Mouse (Mus musculus): ENCODE data around the gene Mark2. TPM values are rescaled to one million over a fixed set of nuclear protein-coding genes. Genes with fewer than 3 reads are reported as not detected.
"Not testable (repeated sequence)": the region's sequence is repeated elsewhere in the genome, so short reads cannot be mapped to it uniquely, and the experiment has no call there.

Gene Mark2
- polyA plus RNA-seq (2015; fragmentation: Nextera tagmentation; extraction: Ambion mirVana): 38.2 and 44.3 TPM in 2 replicates

GRCm38 (mm10) chr19:7341512-7342397, at the start of gene Mark2:
Gene Mark2 (minus strand): TSS chr19:7341860.
- Histone ChIP-seq H3K4me1 (peaks cover 39% of the 10 kb centered on the region), H3K4me2 (replicated peaks) (peak within 1 kb of the TSS; percentile 96), H3K9ac (peak within 1 kb of the TSS; percentile 98), H3K36me3 (0 out of 2 replicates have a peak, but pooled peaks cover 4% of the 10 kb centered on the region), H3K9me3 (no peaks in the 10 kb centered on the region), H3K4me3 (peak within 1 kb of the TSS; percentile 94), H3K27ac (peak within 1 kb of the TSS; percentile 83), H3K27me3 (no peaks in the 10 kb centered on the region)
- 2% methylated on average over 60 of the region's 63 CpGs for WGBS
- peak; percentile 97 for ATAC-seq (ENCODE audit: low FRiP score, low read depth)

DNA sequence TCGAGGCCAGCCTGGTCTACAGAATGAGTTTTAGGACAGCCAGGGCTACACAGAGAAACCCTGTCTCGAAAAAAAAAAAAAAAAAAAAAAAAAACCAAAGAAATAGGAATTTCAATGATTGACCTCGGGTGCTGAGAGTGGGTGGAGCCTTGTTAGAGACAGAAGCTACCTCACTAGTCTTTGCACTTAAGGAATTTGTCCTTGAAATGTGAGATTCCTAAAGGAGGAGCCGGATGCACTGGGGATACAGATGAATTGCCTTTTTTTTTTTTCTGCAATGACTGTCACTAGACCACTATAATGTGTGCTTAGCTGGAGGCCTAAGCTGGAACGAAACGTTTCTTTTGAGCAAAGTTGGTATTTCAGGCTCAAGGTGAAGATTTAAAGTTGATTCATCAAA, 46.8 kb upstream of the Mark2 start:
- ATAC-seq (ENCODE audit: low FRiP score, low read depth): no peak
- Histone ChIP-seq H3K36me3 (peaks cover 12% of the 10 kb centered on the region), H3K9ac (no peak overlapping the region), H3K4me1 (peaks cover 8% of the 10 kb centered on the region), H3K27me3 (no peaks in the 10 kb centered on the region), H3K9me3 (peaks cover 22% of the 10 kb centered on the region), H3K4me3 (no peak overlapping the region), H3K27ac (no peak overlapping the region), H3K4me2 (replicated peaks) (no peak overlapping the region)
- 83% methylated on average over 6 of the region's 6 CpGs for WGBS

DNA sequence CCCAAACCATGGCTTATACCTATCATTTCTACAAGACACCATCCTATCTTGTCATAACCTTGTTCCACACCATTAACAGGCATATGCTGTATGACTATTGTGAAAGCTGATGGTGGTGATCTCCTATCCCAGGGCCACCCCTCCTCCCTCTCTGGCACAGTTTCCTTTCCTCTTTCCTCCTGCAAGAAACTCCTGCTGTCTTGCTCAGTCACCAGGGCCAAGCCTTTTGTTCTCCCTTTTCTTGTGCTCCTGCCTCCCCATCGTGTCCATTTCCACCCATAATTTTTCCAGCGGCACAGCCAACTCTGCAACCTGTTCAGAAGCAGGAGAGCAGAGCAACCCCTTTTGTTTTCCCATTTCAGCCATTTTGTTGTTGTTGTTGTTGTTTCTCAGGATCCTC, 44.4 kb upstream of the Mark2 start:
- H3K27me3 ChIP-seq: no peaks in the 10 kb centered on the region
- H3K9ac ChIP-seq: no peak overlapping the region
- H3K36me3 ChIP-seq: peaks cover 10% of the 10 kb centered on the region
- peaks cover 19% of the 10 kb centered on the region for H3K9me3 ChIP-seq
- ATAC-seq (ENCODE audit: low FRiP score, low read depth): no peak
- H3K4me3 ChIP-seq: no peak overlapping the region
- peaks cover 18% of the 10 kb centered on the region for H3K4me1 ChIP-seq
- H3K4me2 ChIP-seq (replicated peaks): no peak overlapping the region
- WGBS: 75% methylated on average over 2 of the region's 2 CpGs
- no peak overlapping the region for H3K27ac ChIP-seq

DNA sequence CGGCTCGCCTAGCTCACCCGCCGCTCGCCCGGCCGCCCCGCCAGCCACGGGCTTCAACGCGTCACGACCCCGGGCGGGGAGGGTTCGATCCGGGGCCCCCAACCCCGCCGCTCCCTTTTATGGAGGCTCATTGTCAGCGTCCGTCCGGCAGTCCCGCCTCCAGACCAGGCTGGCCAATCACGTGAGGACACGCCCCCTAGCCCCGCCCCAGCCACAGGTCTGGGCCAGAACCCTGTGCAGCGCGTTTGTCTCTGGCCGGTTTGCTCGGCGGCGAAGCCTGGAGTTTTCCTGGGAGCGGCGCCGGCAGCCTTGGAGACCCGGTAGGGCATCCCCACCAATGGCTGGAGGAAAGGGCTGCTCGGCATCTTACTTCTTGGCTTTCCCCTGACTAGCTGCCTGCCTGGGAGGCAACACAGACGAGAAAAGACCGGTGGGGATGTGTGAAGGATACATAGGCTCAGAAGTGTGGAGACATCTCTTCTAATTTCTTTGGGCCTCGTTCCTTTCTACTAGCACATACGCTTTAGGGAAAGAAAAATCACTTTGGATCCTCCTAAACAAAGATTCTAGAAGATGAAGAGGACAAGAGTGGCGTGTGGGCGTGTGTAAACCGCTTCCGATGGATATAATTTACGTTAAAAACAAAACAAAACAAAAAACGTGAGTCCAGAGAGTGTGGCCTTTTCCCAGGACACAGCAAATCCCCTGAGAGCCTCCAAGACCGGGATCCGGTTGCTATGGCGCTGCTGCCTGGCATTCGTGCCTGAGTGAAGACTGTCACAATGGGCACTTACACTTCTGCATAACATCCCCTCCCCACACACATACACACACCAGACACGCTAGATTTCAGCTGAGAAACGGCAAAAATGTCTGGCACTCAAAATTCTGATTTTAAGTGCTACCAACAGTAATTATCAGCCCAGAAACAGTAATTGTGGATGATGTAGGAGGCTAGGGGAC, 41.5 kb upstream of the Mark2 start, which contains the start of gene Spindoc:
Gene Spindoc, minus strand, starts transcription at position 92 of the 963 bp plus-strand sequence.
- peak within 1 kb of the TSS; percentile 66 for H3K4me2 ChIP-seq (replicated peaks)
- H3K27ac ChIP-seq: peak within 1 kb of the TSS; percentile 85
- peak; percentile 98 for ATAC-seq (ENCODE audit: low FRiP score, low read depth)
- WGBS: 1% methylated on average over 44 of the region's 52 CpGs
- peaks cover 12% of the 10 kb centered on the region; the same call in 1 of the 2 replicates for H3K9me3 ChIP-seq
- H3K36me3 ChIP-seq: peaks cover 20% of the 10 kb centered on the region
- peak within 1 kb of the TSS; percentile 80 for H3K4me3 ChIP-seq
- H3K9ac ChIP-seq: peak within 1 kb of the TSS; percentile 86
- H3K4me1 ChIP-seq: peaks cover 26% of the 10 kb centered on the region
- no peaks in the 10 kb centered on the region for H3K27me3 ChIP-seq

- WGBS: under 1% methylated on average over 57 of the region's 60 CpGs
- Histone ChIP-seq H3K27ac (peak overlapping the region; percentile 85), H3K4me3 (peak overlapping the region; percentile 80), H3K9me3 (peaks cover 7% of the 10 kb centered on the region; the same call in 1 of the 2 replicates), H3K9ac (peak overlapping the region; percentile 86), H3K36me3 (peaks cover 23% of the 10 kb centered on the region), H3K27me3 (no peaks in the 10 kb centered on the region), H3K4me2 (replicated peaks) (peak overlapping the region; percentile 66), H3K4me1 (peaks cover 26% of the 10 kb centered on the region)
- peak; percentile 58 for ATAC-seq (ENCODE audit: low FRiP score, low read depth)
These were observed 40.7 kb upstream of the Mark2 start for GRCm38 (mm10) chr19:7382248-7382902.

- peak overlapping the region; percentile 66 for H3K4me2 ChIP-seq (replicated peaks)
- H3K9ac ChIP-seq: peak overlapping the region; percentile 86
- peak overlapping the region; percentile 80 for H3K4me3 ChIP-seq
- H3K27me3 ChIP-seq: no peaks in the 10 kb centered on the region
- ATAC-seq (ENCODE audit: low FRiP score, low read depth): no peak
- peaks cover 7% of the 10 kb centered on the region; the same call in 1 of the 2 replicates for H3K9me3 ChIP-seq
- 2% methylated on average over 8 of the region's 8 CpGs for WGBS
- H3K36me3 ChIP-seq: peaks cover 23% of the 10 kb centered on the region
- H3K27ac ChIP-seq: peak overlapping the region; percentile 85
- H3K4me1 ChIP-seq: peaks cover 26% of the 10 kb centered on the region
These were observed 40.2 kb upstream of the Mark2 start for GRCm38 (mm10) chr19:7381906-7382247.

- 78% methylated on average over 2 of the region's 2 CpGs for WGBS
- no peak overlapping the region for H3K4me2 ChIP-seq (replicated peaks)
- ATAC-seq (ENCODE audit: low FRiP score, low read depth): no peak
- no peak overlapping the region for H3K4me3 ChIP-seq
- peaks cover 51% of the 10 kb centered on the region for H3K36me3 ChIP-seq
- H3K9me3 ChIP-seq: no peaks in the 10 kb centered on the region
- no peak overlapping the region for H3K9ac ChIP-seq
- H3K27ac ChIP-seq: no peak overlapping the region
- no peaks in the 10 kb centered on the region for H3K27me3 ChIP-seq
- H3K4me1 ChIP-seq: peaks cover 16% of the 10 kb centered on the region
These were observed 36.0 kb upstream of the Mark2 start for GRCm38 (mm10) chr19:7377639-7378038.

DNA sequence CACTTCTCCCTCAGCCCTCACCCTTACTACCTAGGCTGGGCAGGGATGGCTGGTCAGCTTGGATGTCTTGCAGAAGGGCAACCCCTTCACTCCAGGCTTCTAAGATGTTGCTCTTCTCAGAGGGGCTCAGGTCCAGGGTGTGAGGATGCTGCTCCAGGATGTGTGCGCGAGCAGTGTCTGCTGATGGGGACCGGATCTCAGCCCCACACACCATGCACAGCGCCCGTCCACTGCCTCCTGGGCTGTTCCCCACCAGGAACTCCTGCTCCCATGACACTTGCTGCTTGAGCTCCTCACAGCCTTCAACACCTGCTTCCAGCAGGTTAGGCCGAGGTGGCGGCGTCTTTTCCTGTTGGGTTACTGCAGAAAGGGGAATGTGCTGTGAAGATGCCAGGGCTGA, 32.8 kb upstream of the Mark2 start:
- WGBS: 95% methylated on average over 8 of the region's 8 CpGs
- no peaks in the 10 kb centered on the region for H3K9me3 ChIP-seq
- no peak overlapping the region for H3K9ac ChIP-seq
- peaks cover 75% of the 10 kb centered on the region for H3K36me3 ChIP-seq
- H3K4me3 ChIP-seq: no peak overlapping the region
- no peak for ATAC-seq (ENCODE audit: low FRiP score, low read depth)
- H3K27ac ChIP-seq: no peak overlapping the region
- no peaks in the 10 kb centered on the region for H3K27me3 ChIP-seq
- no peaks in the 10 kb centered on the region for H3K4me1 ChIP-seq
- H3K4me2 ChIP-seq (replicated peaks): no peak overlapping the region

GRCm38 (mm10) chr19:7369469-7369868, 27.8 kb upstream of the Mark2 start:
- not testable (repeated sequence) for H3K9me3 ChIP-seq; H3K27me3 ChIP-seq; H3K4me2 ChIP-seq (replicated peaks); H3K4me3 ChIP-seq; H3K4me1 ChIP-seq; ATAC-seq (ENCODE audit: low FRiP score, low read depth); H3K27ac ChIP-seq; H3K9ac ChIP-seq
- H3K36me3 ChIP-seq: peaks cover 83% of the 10 kb centered on the region
- 87% methylated on average over 4 of the region's 4 CpGs for WGBS

DNA sequence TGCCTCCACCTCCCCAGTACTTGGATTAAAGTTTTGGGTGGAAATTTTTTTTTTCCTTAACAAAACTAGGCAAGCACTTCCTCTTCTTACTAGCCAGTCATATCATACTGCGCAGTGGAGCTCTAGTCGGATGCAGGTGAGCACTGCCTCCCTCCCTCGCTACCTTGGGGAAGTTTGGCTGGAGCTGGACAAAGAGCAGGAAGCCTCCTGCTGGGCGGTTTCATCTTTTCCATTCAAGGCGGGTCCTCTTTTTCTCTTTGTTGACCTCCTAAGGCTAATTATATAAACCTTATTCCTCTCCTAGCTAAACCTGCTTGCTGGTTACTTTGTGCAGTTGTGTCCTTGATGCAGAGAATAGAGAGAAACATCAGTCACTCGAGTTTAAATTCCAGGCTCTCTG, 12.0 kb upstream of the Mark2 start:
- no peak overlapping the region for H3K27ac ChIP-seq
- H3K27me3 ChIP-seq: no peaks in the 10 kb centered on the region
- 66% methylated on average over 6 of the region's 6 CpGs for WGBS
- H3K9ac ChIP-seq: no peak overlapping the region
- H3K4me3 ChIP-seq: no peak overlapping the region
- H3K9me3 ChIP-seq: no peaks in the 10 kb centered on the region
- ATAC-seq (ENCODE audit: low FRiP score, low read depth): no peak
- H3K36me3 ChIP-seq: peaks cover 28% of the 10 kb centered on the region
- no peaks in the 10 kb centered on the region for H3K4me1 ChIP-seq
- H3K4me2 ChIP-seq (replicated peaks): no peak overlapping the region

- Histone ChIP-seq H3K4me1 (no peaks in the 10 kb centered on the region), H3K27me3 (no peaks in the 10 kb centered on the region), H3K9ac (no peak overlapping the region), H3K4me2 (replicated peaks) (no peak overlapping the region), H3K9me3 (no peaks in the 10 kb centered on the region), H3K36me3 (peaks cover 22% of the 10 kb centered on the region), H3K4me3 (no peak overlapping the region), H3K27ac (no peak overlapping the region)
- no peak for ATAC-seq (ENCODE audit: low FRiP score, low read depth)
- 81% methylated on average over 11 of the region's 11 CpGs for WGBS
These were observed 11.3 kb upstream of the Mark2 start for GRCm38 (mm10) chr19:7352809-7353495.

Measured in limb, embryonic 13.5 days (tissue).